Mouse (Mus musculus): ENCODE measurements around the gene Emc1.

GRCm38 (mm10) chr4:139340835-139341234 lies 11.6 kb upstream of the Emc1 start:
- no peak for TF ChIP-seq CTCF (IDR thresholded peaks at IDR 0.05; ENCODE audit: low read depth)
- TF ChIP-seq EP300 (optimal IDR thresholded peaks at IDR 0.05): no peak

Measured in stomach, postnatal 0 days (tissue).